Comparison of ENCODE assay signal across 8 mouse cellular contexts in genomic region chr7:28381938-28382337, GRCm38 (mm10). TPM values are rescaled to one million over a fixed set of nuclear protein-coding genes. Genes with fewer than 3 reads are reported as not detected.
DNase-seq lines count a peak whose midpoint lies in the region; ATAC-seq lines count a peak whose summit lies in the region.

No protein-coding gene starts in this region.

- H3K4me2 ChIP-seq in intestine, embryonic 15.5 days (replicated peaks), result peak overlapping the region; percentile 71
- peak overlapping the region; percentile 96 for H3K4me2 ChIP-seq in liver, embryonic 16.5 days (ENCODE audit: low read depth, low read length)
- H3K4me2 ChIP-seq in neural tube, embryonic 11.5 days (ENCODE audit: low read depth), result peak overlapping the region; percentile 17

- peak; percentile 27 for DNase-seq in cerebellum, postnatal 36 days
- DNase-seq in c-Kit-positive CD71-positive TER-119-positive erythroid progenitor cells, embryonic 14.5 days (ENCODE audit: low spot score), result peak; percentile 71
- DNase-seq in gastrocnemius, postnatal 4 days (ENCODE audit: low spot score in 2 of 2), result peak; percentile 63 to 80
- DNase-seq in neural tube, embryonic 11.5 days (ENCODE audit: low spot score), result peak; percentile 69
- peak; percentile 84 for DNase-seq in testis, postnatal 14 days (ENCODE audit: low spot score)

- no peaks in the 10 kb centered on the region for H3K9me3 ChIP-seq in intestine, embryonic 15.5 days
- H3K9me3 ChIP-seq in liver, embryonic 16.5 days (replicated peaks; ENCODE audit: control insufficient read depth, low read length), result no peaks in the 10 kb centered on the region
- H3K9me3 ChIP-seq in neural tube, embryonic 11.5 days (ENCODE audit: control insufficient read depth, low read length), result no peaks in the 10 kb centered on the region

- H3K4me3 ChIP-seq in intestine, embryonic 15.5 days (replicated peaks), result peak overlapping the region; percentile 31
- peak overlapping the region; percentile 58 for H3K4me3 ChIP-seq in liver, embryonic 16.5 days (ENCODE audit: low read depth, low read length)
- 0 out of 2 replicates have a peak overlapping the region, but pooled peaks have one; percentile 3 for H3K4me3 ChIP-seq in neural tube, embryonic 11.5 days (ENCODE audit: low read depth, low read length)

- ATAC-seq in cerebellum, adult (ENCODE audit: insufficient number of reproducible peaks, low FRiP score, low TSS enrichment), result no peak
- ATAC-seq in intestine, embryonic 15.5 days, result peak; percentile 41
- peak; percentile 19 for ATAC-seq in liver, embryonic 16.5 days (ENCODE audit: low read depth)
- ATAC-seq in neural tube, embryonic 11.5 days (ENCODE audit: insufficient read depth, low FRiP score, low TSS enrichment), result no peak

- no peaks in the 10 kb centered on the region for H3K27me3 ChIP-seq in intestine, embryonic 15.5 days (replicated peaks)
- H3K27me3 ChIP-seq in liver, embryonic 16.5 days (ENCODE audit: control insufficient read depth, insufficient read depth, low read depth, low read length), result no peaks in the 10 kb centered on the region
- no peaks in the 10 kb centered on the region for H3K27me3 ChIP-seq in neural tube, embryonic 11.5 days (ENCODE audit: control insufficient read depth, insufficient read depth, low read length)

- H3K27ac ChIP-seq in intestine, embryonic 15.5 days, result peak overlapping the region; percentile 98
- peak overlapping the region; percentile 97 for H3K27ac ChIP-seq in liver, embryonic 16.5 days (ENCODE audit: low read length)
- peak overlapping the region; percentile 51 for H3K27ac ChIP-seq in neural tube, embryonic 11.5 days (ENCODE audit: low read depth, low read length)

- peak overlapping the region; percentile 62 for H3K9ac ChIP-seq in intestine, embryonic 15.5 days
- peak overlapping the region; percentile 50 for H3K9ac ChIP-seq in liver, embryonic 16.5 days (ENCODE audit: low read depth, low read length)
- H3K9ac ChIP-seq in neural tube, embryonic 11.5 days (ENCODE audit: low read length), result peak overlapping the region; percentile 49

- H3K4me1 ChIP-seq in intestine, embryonic 15.5 days (replicated peaks), result peaks cover 55% of the 10 kb centered on the region
- H3K4me1 ChIP-seq in liver, embryonic 16.5 days (ENCODE audit: control insufficient read depth, low read depth, low read length), result peaks cover 89% of the 10 kb centered on the region
- H3K4me1 ChIP-seq in neural tube, embryonic 11.5 days (ENCODE audit: control insufficient read depth, insufficient read depth, low read length), result peaks cover 32% of the 10 kb centered on the region

- 0 out of 2 replicates have a peak, but pooled peaks cover 3% of the 10 kb centered on the region for H3K36me3 ChIP-seq in intestine, embryonic 15.5 days
- H3K36me3 ChIP-seq in liver, embryonic 16.5 days (ENCODE audit: control insufficient read depth, insufficient read depth), result peaks cover 4% of the 10 kb centered on the region; the same call in 1 of the 2 replicates
- peaks cover 5% of the 10 kb centered on the region for H3K36me3 ChIP-seq in neural tube, embryonic 11.5 days (ENCODE audit: control insufficient read depth, insufficient read depth, low read length)

- 1% methylated on average over 20 of the region's 20 CpGs for WGBS in intestine, embryonic 15.5 days
- WGBS in liver, embryonic 16.5 days (ENCODE audit: insufficient replicate concordance), result under 1% methylated on average over 20 of the region's 20 CpGs
- 3% methylated on average over 20 of the region's 20 CpGs for WGBS in neural tube, embryonic 11.5 days

RNA-seq across cellular contexts. Expression of gene Zfp36, which starts 1.9 kb away (rescaled TPM):
- 1 to 10 TPM; 8.5 to 9.9 TPM for total RNA-seq in gastrocnemius, postnatal 4 days (2021)
- 27.2 and 28.1 TPM in 2 replicates for polyA plus RNA-seq in intestine, embryonic 15.5 days (2015; fragmentation: Nextera tagmentation; extraction: Ambion mirVana)
- polyA plus RNA-seq in liver, embryonic 16.5 days (2015; fragmentation: Nextera tagmentation; extraction: Ambion mirVana), result 7.9 and 10.8 TPM in 2 replicates
- polyA plus RNA-seq in neural tube, embryonic 11.5 days (2014; fragmentation: Nextera tagmentation; extraction: Ambion mirVana), result 4.3 and 5.1 TPM in 2 replicates

RNA-seq across cellular contexts. Expression of gene Plekhg2, which starts 9.5 kb away (rescaled TPM):
- 10 to 100 TPM; 41.9 to 42.8 TPM for total RNA-seq in gastrocnemius, postnatal 4 days (2021)
- 40.2 and 41.7 TPM in 2 replicates for polyA plus RNA-seq in intestine, embryonic 15.5 days (2015; fragmentation: Nextera tagmentation; extraction: Ambion mirVana)
- 4.8 and 6.3 TPM in 2 replicates for polyA plus RNA-seq in liver, embryonic 16.5 days (2015; fragmentation: Nextera tagmentation; extraction: Ambion mirVana)
- 50.5 and 54.5 TPM in 2 replicates for polyA plus RNA-seq in neural tube, embryonic 11.5 days (2014; fragmentation: Nextera tagmentation; extraction: Ambion mirVana)

RNA-seq across cellular contexts. Expression of gene Med29, which starts 10.6 kb away (rescaled TPM):
- total RNA-seq in gastrocnemius, postnatal 4 days (2021), result 10 to 100 TPM; 23.7 to 25.1 TPM
- polyA plus RNA-seq in intestine, embryonic 15.5 days (2015; fragmentation: Nextera tagmentation; extraction: Ambion mirVana), result 48.3 and 50.0 TPM in 2 replicates
- polyA plus RNA-seq in liver, embryonic 16.5 days (2015; fragmentation: Nextera tagmentation; extraction: Ambion mirVana), result 20.5 and 21.6 TPM in 2 replicates
- polyA plus RNA-seq in neural tube, embryonic 11.5 days (2014; fragmentation: Nextera tagmentation; extraction: Ambion mirVana), result 45.8 and 48.8 TPM in 2 replicates

RNA-seq across cellular contexts. Expression of gene Paf1, which starts 10.8 kb away (rescaled TPM):
- 10 to 100 TPM; 41.2 to 55.6 TPM for total RNA-seq in gastrocnemius, postnatal 4 days (2021)
- polyA plus RNA-seq in intestine, embryonic 15.5 days (2015; fragmentation: Nextera tagmentation; extraction: Ambion mirVana), result 70.8 and 78.9 TPM in 2 replicates
- polyA plus RNA-seq in liver, embryonic 16.5 days (2015; fragmentation: Nextera tagmentation; extraction: Ambion mirVana), result 24.7 and 25.8 TPM in 2 replicates
- 71.7 and 78.0 TPM in 2 replicates for polyA plus RNA-seq in neural tube, embryonic 11.5 days (2014; fragmentation: Nextera tagmentation; extraction: Ambion mirVana)

RNA-seq across cellular contexts. Expression of gene Rps16, which starts 31.5 kb away (rescaled TPM):
- total RNA-seq in gastrocnemius, postnatal 4 days (2021), result 1,000 to 10,000 TPM; 1,034 to 1,195 TPM
- 1,085 and 1,147 TPM in 2 replicates for polyA plus RNA-seq in intestine, embryonic 15.5 days (2015; fragmentation: Nextera tagmentation; extraction: Ambion mirVana)
- polyA plus RNA-seq in liver, embryonic 16.5 days (2015; fragmentation: Nextera tagmentation; extraction: Ambion mirVana), result 531 and 598 TPM in 2 replicates
- polyA plus RNA-seq in neural tube, embryonic 11.5 days (2014; fragmentation: Nextera tagmentation; extraction: Ambion mirVana), result 780 and 827 TPM in 2 replicates

Comparison
In these comparisons a context has a peak if more than half of its experiments do, and no peak if none do; other contexts are left out.
1. DNase-seq: peak in every context shown above with its lines; median percentile 84 in testis, postnatal 14 days; 72 in gastrocnemius, postnatal 4 days; 71 in c-Kit-positive CD71-positive TER-119-positive erythroid progenitor cells, embryonic 14.5 days; 69 in neural tube, embryonic 11.5 days; 27 in cerebellum, postnatal 36 days.
2. ATAC-seq: peak in intestine, embryonic 15.5 days (single experiment) and liver, embryonic 16.5 days (single experiment); none in cerebellum, adult (single experiment) and neural tube, embryonic 11.5 days (single experiment).
3. H3K4me2 ChIP-seq: peak in every context shown above with its lines; median percentile 96 in liver, embryonic 16.5 days; 71 in intestine, embryonic 15.5 days; 17 in neural tube, embryonic 11.5 days.
4. H3K4me3 ChIP-seq: peak in every context shown above with its lines; median percentile 58 in liver, embryonic 16.5 days; 31 in intestine, embryonic 15.5 days; 3 in neural tube, embryonic 11.5 days.
5. Peak in every context shown above with its lines, with median percentiles within 50 percentile points of each other: H3K27ac ChIP-seq and H3K9ac ChIP-seq.